Mouse (Mus musculus) heart, postnatal 0 days (tissue): ENCODE measurements at regions not wholly inside any gene's neighbourhood (a gene's known extent, or its start where the extent isn't known, plus 50 kb on each side); places are given as distances from the start of the nearest gene placed in this dataset.

ENCODE experiments used
- ATAC-seq: fragments of 200-750 bp; cut with Nextera tagmentation; 2 replicates; pipeline ENCODE4 v1.8.0; 2017; ENCODE audit warnings: low read depth, moderate number of reproducible peaks, moderate library complexity; ENCODE audit not compliant: insufficient read depth
- DNase-seq: peaks from one replicate; pipeline ENCODE4 v3.0.0-alpha.2; 2016; ENCODE audit warnings: low spot score
- H3K27ac ChIP-seq: fragments of 300-500 bp; sonication (generic); 2 replicates; pipeline ENCODE4 v1.5.1; 2014; ENCODE audit warnings: low read depth, mild to moderate bottlenecking
- H3K27me3 ChIP-seq: fragments of 300-500 bp; sonication (generic); 2 replicates; pipeline ENCODE4 v1.6.1; 2014; ENCODE audit warnings: low read length, mixed read lengths; ENCODE audit not compliant: control insufficient read depth, insufficient read depth
- H3K36me3 ChIP-seq: fragments of 300-500 bp; sonication (generic); replicated peaks from 2 replicates; pipeline ENCODE4 v1.6.1; 2014; ENCODE audit warnings: low read length, mixed read lengths; ENCODE audit not compliant: control insufficient read depth, insufficient read depth
- H3K4me1 ChIP-seq: fragments of 300-500 bp; sonication (generic); 2 replicates; pipeline ENCODE4 v1.6.1; 2014; ENCODE audit warnings: antibody characterized with exemption; ENCODE audit not compliant: control insufficient read depth, insufficient read depth
- H3K4me2 ChIP-seq: fragments of 300-500 bp; sonication (generic); 2 replicates; pipeline ENCODE4 v1.6.1; 2014; ENCODE audit warnings: low read depth, mild to moderate bottlenecking, low read length, moderate library complexity
- H3K4me3 ChIP-seq: fragments of 300-500 bp; sonication (generic); 2 replicates; pipeline ENCODE4 v1.5.1; 2014; ENCODE audit warnings: low read depth, low read length
- H3K9ac ChIP-seq: fragments of 300-500 bp; sonication (generic); replicated peaks from 2 replicates; pipeline ENCODE4 v1.6.1; 2014; ENCODE audit warnings: low read depth, low read length, mixed read lengths
- H3K9me3 ChIP-seq: fragments of 300-500 bp; sonication (generic); replicated peaks from 2 replicates; pipeline ENCODE4 v1.6.1; 2016; ENCODE audit warnings: low read length; ENCODE audit not compliant: control insufficient read depth
- CTCF ChIP-seq: IDR thresholded peaks from 2 replicates; pipeline ENCODE4 v1.5.1; 2016; ENCODE audit warnings: antibody characterized with exemption, control low read depth, low read depth
- EP300 ChIP-seq: IDR thresholded peaks from 2 replicates; pipeline ENCODE4 v1.6.1; 2016; ENCODE audit warnings: antibody characterized with exemption, low read depth
- WGBS: fragments of 180-500 bp; shearing (Covaris S2); extraction: QIAGEN DNeasy Blood & Tissue Kit; methylation state at CpG from one replicate; pipeline ENCODE4 v1.1.7; 2014; 5-methylcytosine and 5-hydroxymethylcytosine counted together

GRCm38 (mm10) chr16:93292965-93293653 lies 310.8 kb downstream of the Setd4 start:
- TF ChIP-seq EP300 (no peak), CTCF (peak; percentile 88)
- Histone ChIP-seq H3K4me1 (no peaks in the 10 kb centered on the region), H3K9me3 (no peaks in the 10 kb centered on the region), H3K36me3 (no peaks in the 10 kb centered on the region), H3K27me3 (peaks cover 20% of the 10 kb centered on the region), H3K9ac (no peak overlapping the region), H3K27ac (no peak overlapping the region), H3K4me2 (no peak overlapping the region), H3K4me3 (no peak overlapping the region)
- ATAC-seq, result peak; percentile 82
- WGBS, result 22% methylated on average over 13 of the region's 13 CpGs
- peak; percentile 71 for DNase-seq

GRCm38 (mm10) chr16:93292181-93292834 lies 311.6 kb downstream of the Setd4 start:
- TF ChIP-seq CTCF (no peak), EP300 (no peak)
- no peak for ATAC-seq
- 72% methylated on average over 14 of the region's 14 CpGs for WGBS

GRCm38 (mm10) chr16:93288036-93288435 lies 315.8 kb downstream of the Setd4 start:
- Histone ChIP-seq H3K4me3 (no peak overlapping the region), H3K9me3 (no peaks in the 10 kb centered on the region), H3K27me3 (peaks cover 15% of the 10 kb centered on the region; the same call in 1 of the 2 replicates), H3K4me1 (no peaks in the 10 kb centered on the region), H3K4me2 (no peak overlapping the region), H3K27ac (no peak overlapping the region), H3K36me3 (no peaks in the 10 kb centered on the region), H3K9ac (no peak overlapping the region)
- no peak for ATAC-seq
- TF ChIP-seq CTCF (no peak), EP300 (no peak)
- 73% methylated on average over 3 of the region's 3 CpGs for WGBS
- DNase-seq, result no peak

More at GRCm38 (mm10) chr16:93292181-93292834, 311.6 kb downstream of the Setd4 start:
- no peaks in the 10 kb centered on the region for H3K9me3 ChIP-seq
- H3K27ac ChIP-seq, result no peak overlapping the region
- H3K36me3 ChIP-seq, result no peaks in the 10 kb centered on the region
- peaks cover 20% of the 10 kb centered on the region for H3K27me3 ChIP-seq
- no peak overlapping the region for H3K9ac ChIP-seq
- no peak overlapping the region for H3K4me2 ChIP-seq
- DNase-seq, result no peak
- no peak overlapping the region for H3K4me3 ChIP-seq
- H3K4me1 ChIP-seq, result no peaks in the 10 kb centered on the region

GRCm38 (mm10) chr16:93287520-93287919 lies 316.3 kb downstream of the Setd4 start:
- no peak overlapping the region for H3K27ac ChIP-seq
- DNase-seq, result no peak
- H3K36me3 ChIP-seq, result no peaks in the 10 kb centered on the region
- ATAC-seq, result no peak
- H3K4me1 ChIP-seq, result no peaks in the 10 kb centered on the region
- no peaks in the 10 kb centered on the region for H3K9me3 ChIP-seq
- peaks cover 11% of the 10 kb centered on the region; the same call in 1 of the 2 replicates for H3K27me3 ChIP-seq
- H3K4me3 ChIP-seq, result no peak overlapping the region
- no peak overlapping the region for H3K9ac ChIP-seq
- H3K4me2 ChIP-seq, result no peak overlapping the region
- WGBS, result 56% methylated on average over 2 of the region's 2 CpGs
- no peak for TF ChIP-seq CTCF
- no peak for TF ChIP-seq EP300

- Histone ChIP-seq H3K9me3 (no peaks in the 10 kb centered on the region), H3K36me3 (no peaks in the 10 kb centered on the region), H3K4me2 (no peak overlapping the region), H3K27ac (no peak overlapping the region), H3K4me1 (no peaks in the 10 kb centered on the region), H3K27me3 (0 out of 2 replicates have a peak, but pooled peaks cover 4% of the 10 kb centered on the region), H3K9ac (no peak overlapping the region), H3K4me3 (no peak overlapping the region)
- WGBS, result 84% methylated on average over 3 of the region's 3 CpGs
- no peak for TF ChIP-seq CTCF
- TF ChIP-seq EP300, result no peak
- DNase-seq (no peak), ATAC-seq (no peak)
These were observed 317.0 kb downstream of the Setd4 start for GRCm38 (mm10) chr16:93286816-93287215.
